Mouse (Mus musculus): ENCODE measurements around the gene Ctnna3. TPM values are rescaled to one million over a fixed set of nuclear protein-coding genes. Genes with fewer than 3 reads are reported as not detected.
"Not testable (repeated sequence)": the region's sequence is repeated elsewhere in the genome, so short reads cannot be mapped to it uniquely, and the experiment has no call there.

Ctnna3 gene
- polyA plus RNA-seq, 1 experiment from 2014 or later = 0.16 TPM

DNA sequence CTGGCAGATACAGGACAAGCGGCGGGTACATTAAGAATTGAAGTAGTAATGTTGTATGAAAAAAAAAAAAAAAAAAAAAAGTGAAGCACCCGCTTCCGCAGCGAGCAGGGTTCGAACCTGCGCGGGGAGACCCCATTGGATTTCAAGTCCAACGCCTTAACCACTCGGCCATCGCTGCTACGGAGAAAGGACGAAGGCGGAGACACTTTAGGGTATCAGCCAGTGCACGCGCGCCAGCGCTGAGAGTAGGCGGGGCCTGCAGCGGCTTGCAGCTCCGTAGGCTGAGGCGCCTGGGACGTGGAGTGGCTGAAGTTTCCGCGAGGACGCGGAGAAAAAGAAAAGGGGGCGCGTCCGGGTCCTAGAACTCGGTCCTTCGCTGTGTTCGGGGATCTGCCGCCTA, 518 bp upstream of the Ctnna3 start:
- Histone ChIP-seq H3K4me1 (peaks cover 6% of the 10 kb centered on the region; the same call in 1 of the 2 replicates), H3K36me3 (replicated peaks) (no peaks in the 10 kb centered on the region), H3K4me3 (peak overlapping the region; percentile 70), H3K27me3 (ENCODE audit: poor library complexity, severe bottlenecking) (no peaks in the 10 kb centered on the region), H3K27ac (peak overlapping the region; percentile 94), H3K9me3 (no peaks in the 10 kb centered on the region)
- WGBS = 0% methylated on average over 34 of the region's 34 CpGs
- DNase-seq (ENCODE audit: extremely low spot score, low spot score) = peak; percentile 100

DNA sequence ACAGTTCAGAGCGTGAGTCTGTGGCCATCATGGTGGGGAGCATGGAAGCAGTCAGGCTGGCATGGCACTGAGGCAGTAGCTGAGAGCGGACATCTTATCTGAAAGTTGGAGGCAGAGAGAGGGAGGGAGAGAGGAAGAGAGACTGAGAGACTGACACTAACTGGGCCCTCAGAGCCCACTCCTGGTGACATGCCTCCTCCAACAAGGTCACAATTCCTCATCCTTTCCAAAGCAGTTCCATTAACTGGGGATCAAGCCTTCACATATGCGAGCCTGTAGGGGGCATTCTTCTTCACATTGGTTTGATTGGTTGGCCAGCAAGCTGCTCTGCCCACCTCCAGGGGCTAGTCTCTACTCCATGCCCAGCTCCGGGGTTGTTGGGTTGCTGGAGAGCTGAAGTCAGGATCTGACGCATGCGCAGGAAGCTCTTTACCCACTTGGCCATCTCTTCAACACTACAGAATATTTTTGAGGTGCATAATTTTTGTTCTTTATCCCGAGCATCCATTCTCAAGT, 1.4 kb downstream of the Ctnna3 start:
- Histone ChIP-seq H3K36me3 (replicated peaks) (no peaks in the 10 kb centered on the region), H3K27ac (no peak overlapping the region), H3K27me3 (ENCODE audit: poor library complexity, severe bottlenecking) (no peaks in the 10 kb centered on the region), H3K4me1 (peaks cover 6% of the 10 kb centered on the region; the same call in 1 of the 2 replicates), H3K9me3 (no peaks in the 10 kb centered on the region), H3K4me3 (no peak overlapping the region)
- WGBS = 96% methylated on average over 7 of the region's 7 CpGs
- DNase-seq (ENCODE audit: extremely low spot score, low spot score) = no peak

DNA sequence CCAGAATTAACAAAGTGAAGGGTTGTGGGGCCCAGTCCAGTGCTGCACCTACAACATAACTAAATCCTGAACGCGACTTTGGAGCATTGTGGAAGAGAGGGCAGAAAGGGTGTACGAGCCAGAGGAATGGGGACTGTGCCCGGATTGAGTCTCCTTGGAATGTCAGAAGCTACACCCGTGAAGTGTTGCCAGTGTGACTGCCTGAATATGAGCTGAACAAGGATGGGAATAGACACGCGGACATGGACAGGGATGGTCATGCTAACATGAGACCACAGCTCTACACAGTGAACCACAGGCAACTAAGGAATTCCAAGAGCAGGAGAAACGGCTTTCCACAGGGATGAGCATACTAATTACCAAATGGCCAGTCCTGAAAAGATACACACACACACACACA, 2.2 kb downstream of the Ctnna3 start:
- Histone ChIP-seq H3K4me1 (peaks cover 6% of the 10 kb centered on the region; the same call in 1 of the 2 replicates), H3K36me3 (replicated peaks) (no peaks in the 10 kb centered on the region), H3K9me3 (no peaks in the 10 kb centered on the region), H3K27ac (no peak overlapping the region), H3K4me3 (no peak overlapping the region), H3K27me3 (ENCODE audit: poor library complexity, severe bottlenecking) (no peaks in the 10 kb centered on the region)
- WGBS = 92% methylated on average over 8 of the region's 8 CpGs
- no peak for DNase-seq (ENCODE audit: extremely low spot score, low spot score)

DNA sequence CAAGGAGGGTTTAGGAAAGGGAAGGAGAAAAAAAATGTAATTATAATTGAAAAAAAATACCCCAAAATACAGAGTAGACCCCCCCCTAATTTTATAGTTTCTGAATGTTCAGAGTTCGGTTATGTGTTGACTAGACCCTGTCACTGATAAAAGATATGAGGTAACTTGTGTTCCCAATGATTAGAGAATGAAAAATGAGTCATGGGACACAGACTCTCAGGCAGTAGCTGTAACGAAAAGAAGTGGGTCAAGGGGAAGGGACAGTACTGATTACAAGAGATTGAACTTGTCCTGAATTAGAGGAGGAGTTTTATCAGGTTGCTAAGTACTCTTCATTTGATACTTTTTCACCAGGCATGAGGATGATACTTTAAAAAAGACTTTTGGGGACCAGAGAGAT, 3.0 kb downstream of the Ctnna3 start:
- Histone ChIP-seq H3K4me1 (peaks cover 6% of the 10 kb centered on the region; the same call in 1 of the 2 replicates), H3K9me3 (no peaks in the 10 kb centered on the region), H3K27ac (no peak overlapping the region), H3K36me3 (replicated peaks) (no peaks in the 10 kb centered on the region), H3K4me3 (no peak overlapping the region), H3K27me3 (ENCODE audit: poor library complexity, severe bottlenecking) (no peaks in the 10 kb centered on the region)
- no peak for DNase-seq (ENCODE audit: extremely low spot score, low spot score)
- WGBS = 80% methylated on average over 2 of the region's 2 CpGs

DNA sequence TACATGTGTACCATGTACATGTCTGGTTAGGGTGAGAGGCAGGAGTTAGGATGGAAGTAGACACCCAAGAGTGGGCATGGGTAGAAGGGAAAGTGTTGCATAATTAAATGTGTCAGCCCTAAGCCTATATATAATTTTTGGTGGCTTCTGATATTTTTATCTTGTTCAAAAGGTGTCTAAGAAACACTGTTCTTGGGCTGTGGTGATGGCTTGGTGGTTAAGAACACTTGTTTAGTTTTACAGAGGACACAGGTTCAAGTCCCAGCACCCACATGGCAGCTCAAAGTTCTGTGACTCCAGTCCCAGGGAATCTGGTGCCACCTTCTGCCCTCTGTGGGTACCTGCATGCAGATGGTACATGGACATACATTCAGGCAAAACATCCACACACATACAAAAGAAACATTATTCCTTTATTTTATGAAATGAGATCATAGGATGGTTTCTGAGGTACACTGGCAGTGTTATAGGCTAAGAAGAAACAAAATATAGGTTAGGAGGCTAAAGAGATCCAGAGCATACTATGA, 8.9 kb downstream of the Ctnna3 start:
- H3K4me3 ChIP-seq = no peak overlapping the region
- H3K27me3 ChIP-seq (ENCODE audit: poor library complexity, severe bottlenecking) = no peaks in the 10 kb centered on the region

DNA sequence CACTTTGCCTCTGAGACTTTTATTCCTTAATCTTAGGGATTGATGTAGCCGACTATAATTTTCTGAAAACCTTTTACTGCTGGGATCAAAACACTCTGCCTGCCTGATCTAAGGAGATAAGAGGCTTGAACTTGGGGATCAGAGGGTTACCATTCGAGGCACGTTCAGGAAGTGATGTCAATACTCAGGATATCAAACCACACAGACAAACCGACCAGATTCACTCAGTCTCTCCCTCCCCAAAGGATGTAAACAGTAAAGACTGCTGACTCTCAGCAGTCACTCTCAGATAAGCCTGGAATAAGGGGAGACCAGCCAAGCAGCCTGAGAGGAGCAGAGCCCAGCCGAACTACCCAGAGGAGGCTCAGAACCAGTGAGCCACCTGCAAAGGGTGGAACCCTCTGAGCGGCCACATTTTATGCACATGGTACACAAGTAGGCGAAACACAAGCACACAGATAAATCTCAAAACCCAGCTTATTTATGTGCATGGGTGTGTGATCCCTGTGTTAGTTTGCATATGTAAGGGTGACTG, 9.9 kb downstream of the Ctnna3 start:
- H3K9me3 ChIP-seq = no peaks in the 10 kb centered on the region
- no peak overlapping the region for H3K4me3 ChIP-seq
- no peak for DNase-seq (ENCODE audit: extremely low spot score, low spot score)
- H3K27me3 ChIP-seq (ENCODE audit: poor library complexity, severe bottlenecking) = no peaks in the 10 kb centered on the region
- H3K4me1 ChIP-seq = no peaks in the 10 kb centered on the region
- H3K36me3 ChIP-seq (replicated peaks) = no peaks in the 10 kb centered on the region
- WGBS = 80% methylated on average over 7 of the region's 7 CpGs
- no peak overlapping the region for H3K27ac ChIP-seq

More for the DNA sequence above, 8.9 kb downstream of the Ctnna3 start:
- Histone ChIP-seq H3K27ac (no peak overlapping the region), H3K9me3 (no peaks in the 10 kb centered on the region), H3K4me1 (no peaks in the 10 kb centered on the region), H3K36me3 (replicated peaks) (no peaks in the 10 kb centered on the region)
- DNase-seq (ENCODE audit: extremely low spot score, low spot score) = no peak

DNA sequence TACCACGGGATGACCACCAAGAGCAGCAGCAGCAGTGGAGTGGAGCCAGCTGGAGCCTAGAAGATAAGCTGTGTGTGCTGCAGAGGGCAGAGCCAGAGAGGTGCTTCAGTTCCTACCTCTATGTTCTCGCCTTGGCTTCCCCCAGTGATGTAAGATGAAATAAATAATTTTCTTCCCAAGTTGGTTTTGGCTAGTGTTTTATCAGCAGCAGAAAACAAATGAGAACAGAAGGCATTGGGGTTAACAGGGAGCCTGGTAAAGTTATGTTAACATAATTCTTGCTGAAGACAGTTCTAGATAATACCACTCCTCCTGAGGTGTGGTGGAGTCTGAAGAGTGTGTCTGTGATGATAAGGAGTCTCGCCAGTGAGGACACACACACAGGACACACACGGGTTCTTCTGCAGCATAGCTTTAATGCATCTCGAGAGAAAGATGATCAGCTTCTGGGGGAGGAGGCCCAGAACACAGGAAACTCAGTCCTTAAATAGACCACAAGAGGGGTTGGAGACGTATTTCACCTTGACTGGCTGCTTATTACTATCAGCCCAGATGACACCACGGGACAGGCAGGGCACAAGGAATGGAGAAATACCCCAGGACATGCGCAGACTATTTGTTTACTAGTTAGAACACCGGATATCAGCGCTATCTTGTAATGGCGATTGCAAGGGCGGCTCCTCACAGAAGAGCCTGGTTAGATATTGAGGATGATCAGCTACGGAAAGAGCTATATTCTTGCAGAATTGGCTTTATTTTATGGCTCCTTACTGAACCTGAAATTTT, 14.9 kb downstream of the Ctnna3 start:
- H3K27me3 ChIP-seq (ENCODE audit: poor library complexity, severe bottlenecking); H3K9me3 ChIP-seq; H3K36me3 ChIP-seq (replicated peaks); H3K4me3 ChIP-seq; H3K27ac ChIP-seq; H3K4me1 ChIP-seq; DNase-seq (ENCODE audit: extremely low spot score, low spot score): not testable (repeated sequence)
- 89% methylated on average over 13 of the region's 13 CpGs for WGBS

DNA sequence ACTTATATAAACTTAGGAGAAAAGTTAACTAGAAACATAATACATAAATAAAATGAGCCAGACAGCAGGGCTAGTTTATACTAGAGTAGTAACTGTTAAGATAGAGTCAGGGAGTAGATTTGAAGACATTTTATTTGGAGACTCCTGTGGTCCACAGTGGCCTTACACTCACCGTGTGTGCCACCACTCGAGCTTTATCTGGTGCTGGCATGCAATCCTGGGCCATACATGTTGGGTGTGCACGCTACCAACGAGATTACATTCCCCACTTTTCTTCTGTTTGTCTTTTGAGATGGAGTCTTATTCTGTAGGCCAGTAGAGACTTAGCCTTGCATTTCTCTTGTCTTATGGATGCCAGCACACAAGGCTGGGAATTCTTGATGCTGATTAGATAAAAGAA, 24.0 kb downstream of the Ctnna3 start:
- no peak for DNase-seq (ENCODE audit: extremely low spot score, low spot score)

DNA sequence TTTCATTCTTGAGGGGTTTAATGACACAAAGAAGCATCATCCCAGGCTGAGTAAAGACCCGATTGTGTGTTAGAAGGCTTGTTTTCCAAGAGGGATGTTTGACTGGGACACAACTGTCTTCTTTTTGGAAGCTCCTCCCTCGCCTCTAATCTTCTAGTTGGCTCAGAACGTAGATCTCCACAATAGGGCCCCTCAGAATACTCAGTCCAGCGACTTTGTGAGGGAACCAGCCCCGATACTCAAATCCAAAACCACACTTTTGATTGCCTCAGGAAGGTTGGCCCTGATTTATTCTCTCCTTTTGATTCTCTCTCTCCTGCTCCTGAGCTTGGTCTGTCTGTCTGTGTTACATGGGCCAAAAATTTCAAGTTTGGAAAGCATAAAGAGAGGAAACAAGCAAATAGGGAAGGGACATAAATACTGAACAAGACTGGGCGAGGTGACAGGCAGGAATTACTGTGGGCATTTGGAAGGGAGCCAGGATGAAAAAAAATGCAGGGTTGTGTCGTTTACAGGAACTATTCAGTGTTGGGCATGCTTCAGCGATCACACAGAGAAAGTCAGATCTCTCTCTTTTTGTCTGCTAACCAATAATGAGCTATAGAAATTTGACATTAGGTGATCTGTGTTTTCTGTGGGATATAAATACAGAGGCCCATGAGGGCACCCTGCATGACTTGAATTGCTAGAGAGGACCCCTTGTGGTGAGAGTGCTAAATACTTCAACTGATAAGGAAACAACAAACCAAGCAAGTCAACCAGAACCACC, 25.4 kb downstream of the Ctnna3 start:
- Histone ChIP-seq H3K36me3 (replicated peaks) (no peaks in the 10 kb centered on the region), H3K9me3 (no peaks in the 10 kb centered on the region), H3K27ac (no peak overlapping the region), H3K4me1 (peaks cover 14% of the 10 kb centered on the region), H3K4me3 (no peak overlapping the region), H3K27me3 (ENCODE audit: poor library complexity, severe bottlenecking) (no peaks in the 10 kb centered on the region)
- 63% methylated on average over 8 of the region's 8 CpGs for WGBS
- DNase-seq (ENCODE audit: extremely low spot score, low spot score) = no peak

More for the DNA sequence above, 24.0 kb downstream of the Ctnna3 start:
- no peak overlapping the region for H3K27ac ChIP-seq
- no peaks in the 10 kb centered on the region for H3K36me3 ChIP-seq (replicated peaks)
- H3K27me3 ChIP-seq (ENCODE audit: poor library complexity, severe bottlenecking) = no peaks in the 10 kb centered on the region
- H3K4me1 ChIP-seq = peaks cover 14% of the 10 kb centered on the region
- no peaks in the 10 kb centered on the region for H3K9me3 ChIP-seq
- WGBS = 89% methylated on average over 4 of the region's 4 CpGs
- H3K4me3 ChIP-seq = no peak overlapping the region

DNA sequence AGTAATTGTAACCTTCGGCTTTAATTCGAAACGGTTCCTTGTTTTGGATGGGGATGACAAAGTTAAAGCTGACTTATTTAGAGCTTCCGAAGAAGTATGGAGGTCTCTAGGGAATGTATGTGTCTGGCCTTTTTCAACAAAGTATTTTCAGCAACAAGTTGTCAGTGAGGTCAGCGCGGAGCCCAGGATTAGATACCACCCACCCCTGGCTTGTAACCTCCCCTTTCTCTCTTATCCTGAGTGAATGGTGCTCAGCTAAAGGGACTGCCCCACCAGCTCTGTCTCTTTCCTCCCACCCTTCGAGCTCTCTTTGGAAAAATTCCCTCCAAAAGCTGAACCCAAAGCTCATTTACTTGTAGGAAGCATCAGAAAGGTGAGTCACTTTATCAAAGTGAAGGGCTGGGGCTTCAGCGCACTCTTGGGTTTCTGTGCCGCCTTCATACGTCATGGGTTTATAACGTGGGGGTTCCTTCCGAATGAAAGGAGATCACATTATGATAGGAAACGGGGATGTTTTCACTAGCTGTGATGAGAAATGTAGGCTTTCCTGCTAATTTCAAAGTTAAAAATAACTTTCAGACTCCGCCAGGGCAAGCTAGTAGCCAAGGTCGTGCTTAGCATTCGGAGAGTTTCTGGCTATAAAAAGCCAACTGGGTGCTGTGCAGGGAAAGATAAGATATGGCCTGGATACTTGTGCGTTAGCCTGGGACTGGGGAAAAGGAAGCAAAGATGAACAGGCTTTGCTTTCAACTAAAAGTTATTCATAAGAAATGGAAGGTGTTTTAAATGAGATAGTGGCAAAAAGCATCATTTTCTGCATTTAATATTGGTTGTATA, 27.6 kb downstream of the Ctnna3 start:
- Histone ChIP-seq H3K9me3 (no peaks in the 10 kb centered on the region), H3K4me3 (no peak overlapping the region), H3K4me1 (peaks cover 14% of the 10 kb centered on the region), H3K36me3 (replicated peaks) (no peaks in the 10 kb centered on the region), H3K27me3 (ENCODE audit: poor library complexity, severe bottlenecking) (no peaks in the 10 kb centered on the region), H3K27ac (no peak overlapping the region)
- no peak for DNase-seq (ENCODE audit: extremely low spot score, low spot score)
- 91% methylated on average over 17 of the region's 17 CpGs for WGBS

DNA sequence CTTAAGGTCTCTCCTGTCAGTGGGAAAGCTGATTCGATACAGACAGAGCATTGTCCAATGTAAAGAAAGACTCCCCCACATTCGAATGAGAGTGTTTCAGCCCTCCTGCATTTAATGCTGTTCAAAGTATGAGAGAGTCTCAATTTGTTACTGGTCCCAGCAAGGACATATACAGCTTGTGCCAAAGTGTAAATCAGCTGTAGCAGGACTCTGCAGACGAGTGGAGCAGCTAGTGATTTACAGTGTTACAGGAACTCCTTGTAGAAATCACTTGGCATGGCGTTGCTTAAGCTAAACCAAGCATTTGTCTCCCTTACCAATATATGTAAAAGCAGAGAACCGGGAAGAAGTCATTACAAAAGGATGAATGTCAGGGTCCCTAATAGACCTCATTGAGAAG, 31.0 kb downstream of the Ctnna3 start:
- Histone ChIP-seq H3K4me3 (no peak overlapping the region), H3K36me3 (replicated peaks) (no peaks in the 10 kb centered on the region), H3K4me1 (peaks cover 7% of the 10 kb centered on the region; the same call in 1 of the 2 replicates), H3K9me3 (no peaks in the 10 kb centered on the region), H3K27ac (no peak overlapping the region), H3K27me3 (ENCODE audit: poor library complexity, severe bottlenecking) (no peaks in the 10 kb centered on the region)
- WGBS = 78% methylated on average over 5 of the region's 5 CpGs
- DNase-seq (ENCODE audit: extremely low spot score, low spot score) = no peak

DNA sequence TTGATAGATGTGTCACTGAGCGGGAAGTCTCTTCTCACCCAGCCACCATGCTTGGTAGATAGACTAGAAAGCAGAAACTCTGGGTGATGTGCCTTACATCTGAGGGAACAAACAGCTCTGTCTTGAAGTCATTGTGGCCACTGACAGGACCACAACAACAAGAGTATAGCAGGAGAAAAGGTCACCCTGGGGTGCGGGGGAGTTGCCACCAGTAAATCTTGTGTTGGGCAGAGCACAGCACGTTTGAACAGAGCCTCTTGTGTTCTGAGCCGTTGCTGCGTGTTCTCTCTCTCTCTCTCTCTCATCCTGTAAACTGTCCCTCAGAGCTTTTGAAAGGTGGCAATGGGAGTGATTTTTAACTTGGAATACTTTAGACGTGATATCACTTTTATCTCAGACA, 42.6 kb downstream of the Ctnna3 start:
- Histone ChIP-seq H3K4me1 (no peaks in the 10 kb centered on the region), H3K27ac (no peak overlapping the region), H3K27me3 (ENCODE audit: poor library complexity, severe bottlenecking) (no peaks in the 10 kb centered on the region), H3K4me3 (no peak overlapping the region), H3K9me3 (no peaks in the 10 kb centered on the region), H3K36me3 (replicated peaks) (no peaks in the 10 kb centered on the region)
- WGBS = 67% methylated on average over 6 of the region's 6 CpGs
- no peak for DNase-seq (ENCODE audit: extremely low spot score, low spot score)
